Mouse (Mus musculus) ES-E14 (cell line): ENCODE data around the gene Nr2c1.

ENCODE experiments used
- CHD2 ChIP-seq: IDR thresholded peaks from 2 replicates; pipeline ENCODE4 v1.6.1; 2014; ENCODE audit warnings: mild to moderate bottlenecking, low read depth, low read length, inconsistent platforms
- HCFC1 ChIP-seq: IDR thresholded peaks from 2 replicates; pipeline ENCODE4 v1.6.1; 2012; ENCODE audit warnings: low read length, inconsistent platforms, borderline replicate concordance; ENCODE audit not compliant: insufficient read depth

GRCm38 (mm10) chr10:94210718-94211618 lies 63.1 kb downstream of the Nr2c1 start:
- TF ChIP-seq HCFC1 (no peak), CHD2 (no peak)
